Mouse (Mus musculus) fibroblast of lung, adult 2 months (primary cell): ENCODE measurements around the gene Ntsr2.

Experiments used
- DNase-seq: peaks from one replicate; pipeline ENCODE4 v3.0.0-alpha.2; 2011; ENCODE audit warnings: low read depth

The Ntsr2 gene

GRCm38 (mm10) chr12:16653332-16654093, at the start of gene Ntsr2:
Gene Ntsr2 (plus strand): TSS chr12:16653382.
- no peak for DNase-seq

DNA sequence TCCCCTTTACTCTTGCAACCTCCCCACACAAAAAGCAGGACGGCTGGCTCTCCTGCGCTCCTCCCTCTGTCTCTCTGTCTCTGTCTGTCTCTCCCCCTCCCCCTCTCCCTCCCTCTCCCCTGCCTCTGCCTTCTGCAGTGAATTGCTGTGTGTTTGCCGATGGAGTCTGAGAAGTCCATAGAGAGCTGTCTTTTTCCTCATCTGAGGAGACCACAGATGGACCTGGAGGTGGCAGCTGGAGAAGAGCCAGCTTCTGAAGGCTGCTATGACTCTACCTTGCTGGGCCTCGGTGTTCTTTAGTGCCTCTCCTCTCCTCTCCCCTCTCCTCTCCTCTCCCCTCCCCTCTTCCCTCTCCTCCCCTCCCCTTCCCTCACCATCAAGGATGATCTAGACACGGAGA, 47.6 kb upstream of the Ntsr2 start:
- DNase-seq: no peak

DNA sequence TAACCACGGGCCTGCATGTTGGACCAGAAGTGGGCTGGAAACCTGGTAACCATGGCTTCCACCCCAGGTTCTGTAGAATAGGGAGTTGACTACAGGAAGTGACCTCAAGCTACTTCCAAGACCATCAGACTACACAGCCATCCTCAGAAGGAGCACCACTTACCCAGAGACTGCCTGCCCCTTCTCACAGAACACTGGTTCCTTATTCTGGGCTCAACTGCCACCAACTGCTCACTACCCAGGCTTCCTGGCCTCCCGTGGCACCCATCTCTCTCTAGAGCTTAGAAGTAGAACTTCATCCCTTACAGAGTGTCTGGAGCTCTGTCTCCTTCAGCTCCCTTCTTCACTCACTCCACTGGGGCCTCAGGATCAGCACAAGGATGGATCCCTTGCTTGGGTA, 42.2 kb upstream of the Ntsr2 start, which contains the start of gene Lpin1:
Lpin1 (minus strand) TSS at position 31 of the 400 bp plus-strand sequence.
- DNase-seq: no peak

GRCm38 (mm10) chr12:16614556-16614955, 38.6 kb upstream of the Ntsr2 start:
- DNase-seq: no peak

DNA sequence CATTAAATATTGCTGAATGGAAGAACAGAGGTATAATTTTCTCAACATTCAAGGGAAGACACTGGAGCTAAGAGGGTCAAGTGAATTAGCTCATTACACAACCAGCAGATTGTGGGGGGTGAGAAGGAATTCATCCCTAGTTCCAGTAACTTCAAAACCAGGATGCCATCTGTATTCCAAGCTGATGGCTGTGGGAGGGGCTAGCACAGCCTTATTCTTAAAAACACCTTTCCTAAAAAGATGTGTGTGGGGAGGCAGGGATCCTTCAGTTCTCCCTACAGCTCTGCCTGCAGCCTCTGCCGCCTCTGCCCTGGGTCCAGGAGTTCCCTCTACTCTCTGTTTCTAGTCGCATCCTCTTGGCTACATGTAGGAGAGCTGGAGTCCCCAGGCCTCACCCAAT, 37.4 kb upstream of the Ntsr2 start:
- DNase-seq: no peak

DNA sequence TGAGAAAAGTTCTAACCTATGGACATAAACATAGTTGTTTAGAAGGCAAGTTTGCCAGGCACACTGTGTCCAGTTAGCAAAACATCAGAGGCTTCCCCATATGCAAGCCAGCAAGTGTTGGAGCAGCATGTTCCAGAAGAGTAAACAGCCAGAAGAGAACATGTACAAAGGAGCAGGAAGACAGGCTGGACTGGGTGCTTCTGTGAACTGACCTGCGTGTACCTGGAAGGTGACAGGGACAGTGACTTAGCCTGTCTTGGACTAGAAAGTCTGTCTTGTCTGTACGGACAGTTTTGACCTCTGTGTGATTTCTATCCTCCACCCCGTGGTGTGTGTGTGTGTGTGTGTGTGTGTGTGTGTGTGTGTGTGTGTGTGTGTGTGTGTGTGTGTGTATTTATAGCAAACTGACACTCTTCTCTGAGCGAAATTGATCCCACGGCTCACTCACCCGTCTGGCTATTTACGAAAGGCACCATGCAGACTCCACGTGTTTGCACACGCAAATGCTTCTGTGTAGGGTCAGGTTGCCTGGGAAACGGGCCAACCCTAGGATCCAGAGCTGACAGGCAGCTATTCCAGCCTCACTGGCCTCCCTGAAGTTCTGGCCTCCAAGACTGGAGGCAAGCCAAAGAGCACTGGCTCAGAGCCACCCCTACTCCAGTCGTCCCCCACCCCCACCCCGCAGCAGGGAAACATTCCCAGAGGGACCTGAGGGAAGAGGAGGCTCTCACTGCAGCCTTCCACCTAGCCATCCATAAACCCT, 34.5 kb upstream of the Ntsr2 start:
- peak; percentile 97 for DNase-seq

DNA sequence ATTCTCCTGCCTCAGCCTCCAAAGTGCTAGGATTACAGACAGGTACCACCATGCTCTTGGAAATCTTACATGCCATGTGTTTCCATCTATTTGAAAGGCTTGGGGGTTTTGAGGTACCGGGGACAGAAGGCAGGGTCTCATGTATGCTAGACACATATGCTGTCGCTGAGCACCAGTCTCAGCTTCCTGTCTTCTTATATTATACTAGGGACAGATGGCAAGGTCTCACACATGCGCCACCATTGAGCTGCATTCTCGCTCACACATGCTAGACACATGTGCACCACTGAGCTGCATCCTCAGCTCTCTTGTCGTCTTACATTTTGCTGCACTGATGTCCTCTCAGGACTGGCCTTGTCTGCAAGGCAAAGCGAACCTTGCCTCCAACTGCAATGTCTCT, 33.7 kb upstream of the Ntsr2 start:
- DNase-seq: no peak

DNA sequence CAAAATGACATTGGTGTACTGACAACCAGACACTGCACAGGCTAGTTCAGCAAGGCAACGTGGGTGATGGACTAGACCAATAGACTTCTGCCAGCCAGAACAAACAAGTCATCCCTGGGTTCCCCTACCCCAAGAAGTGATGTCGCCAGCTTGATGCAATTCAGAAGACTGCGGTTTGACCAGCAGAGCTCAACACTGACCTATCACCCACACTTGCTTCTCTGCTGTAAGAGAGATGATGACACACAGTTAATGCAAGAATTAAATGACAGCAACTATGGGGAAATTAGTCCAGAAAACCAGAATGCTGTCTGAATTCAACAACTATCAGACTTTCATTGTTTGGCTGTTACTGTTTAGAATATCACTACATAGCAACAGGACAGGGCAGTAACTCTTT, 33.0 kb upstream of the Ntsr2 start:
- DNase-seq: no peak

DNA sequence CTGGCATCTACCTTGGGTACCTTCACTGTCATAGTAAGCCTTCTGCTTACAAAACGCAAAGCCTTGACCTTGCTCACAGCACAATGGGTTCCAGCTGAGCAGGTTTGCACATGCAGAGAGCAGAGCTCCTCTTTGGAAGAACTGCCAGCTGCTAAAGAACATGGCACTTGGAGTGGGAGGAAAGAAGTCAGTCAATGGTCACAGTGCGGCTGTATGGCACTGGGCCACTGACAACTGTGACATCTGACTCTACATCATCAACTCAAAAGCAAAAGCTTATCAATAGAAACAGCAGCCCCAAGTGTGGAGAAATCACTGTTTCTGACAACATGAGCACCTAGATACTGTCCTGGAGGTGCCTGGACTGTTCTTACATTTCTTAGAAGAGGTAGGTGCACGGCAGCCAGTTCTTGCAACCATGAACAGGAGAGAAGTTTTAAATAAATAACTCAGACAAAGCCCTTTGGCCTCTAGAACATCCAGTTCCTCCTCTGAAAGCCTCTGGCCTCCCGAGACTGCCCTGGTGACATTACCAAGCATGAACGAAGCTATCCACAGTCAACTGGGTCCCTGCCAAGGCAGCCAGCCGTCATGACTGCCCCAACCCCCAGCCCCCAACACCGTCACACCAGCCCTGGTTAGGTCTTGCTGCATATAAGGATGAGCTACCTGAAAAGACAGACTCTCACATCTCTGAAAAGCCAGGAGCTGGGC, 22.9 kb upstream of the Ntsr2 start:
- no peak for DNase-seq

DNA sequence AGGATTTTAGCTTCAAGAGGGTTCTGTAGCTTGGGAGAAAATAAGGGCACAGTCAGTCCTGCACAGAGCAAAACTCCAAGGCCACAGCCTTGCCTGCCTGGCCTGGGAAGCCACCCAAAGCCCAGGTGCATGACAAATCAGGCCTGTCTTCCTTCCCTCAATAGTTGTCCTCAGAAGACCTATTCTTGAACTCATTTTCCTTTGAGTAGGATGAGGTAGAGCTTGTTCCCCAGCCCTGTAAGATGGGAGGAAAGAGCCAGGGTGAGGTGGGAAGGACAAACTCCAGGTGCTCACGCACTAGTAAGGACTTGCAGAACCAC, 22.4 kb upstream of the Ntsr2 start:
- no peak for DNase-seq

- DNase-seq: no peak
Observed at GRCm38 (mm10) chr12:16631423-16631822, 21.8 kb upstream of the Ntsr2 start.

GRCm38 (mm10) chr12:16633235-16633634, 19.9 kb upstream of the Ntsr2 start:
- no peak for DNase-seq

DNA sequence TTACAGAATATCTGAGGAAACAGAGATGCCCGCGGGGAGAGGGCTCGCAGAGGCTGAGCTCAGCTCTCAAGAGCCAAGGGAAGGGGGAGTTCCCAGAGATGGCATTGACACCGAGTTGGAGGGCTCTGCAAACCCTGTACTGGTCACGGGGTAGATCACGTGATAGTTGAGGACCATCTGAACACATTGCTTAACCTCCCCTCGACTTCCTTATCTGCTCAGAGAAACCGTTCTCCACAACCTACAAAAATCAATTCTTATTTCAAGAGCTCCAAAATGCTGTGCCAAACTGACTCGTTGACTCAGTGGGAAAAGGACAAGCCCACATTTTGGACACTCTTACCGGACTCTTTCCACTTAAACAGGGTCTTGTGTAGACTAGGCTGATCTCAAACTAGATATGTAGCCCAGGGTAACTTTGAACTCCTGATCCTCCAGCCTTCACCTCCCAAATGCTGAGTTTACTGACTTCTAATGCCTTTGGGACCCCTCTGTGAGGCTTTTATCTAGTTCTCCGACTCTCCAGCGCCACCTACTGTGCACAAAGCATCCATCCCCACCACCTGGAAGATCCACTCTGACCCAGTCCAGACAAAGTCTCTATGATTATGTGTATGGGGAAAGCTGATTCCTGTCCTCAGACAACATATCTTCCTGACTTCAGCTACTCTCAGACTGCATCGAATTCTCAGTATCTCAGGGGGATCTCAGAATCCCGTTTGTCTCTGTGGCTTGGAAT, 18.9 kb upstream of the Ntsr2 start:
- DNase-seq: no peak

- no peak for DNase-seq
Observed at GRCm38 (mm10) chr12:16635816-16636215, 17.4 kb upstream of the Ntsr2 start.

GRCm38 (mm10) chr12:16639078-16639771, 14.0 kb upstream of the Ntsr2 start:
- DNase-seq: no peak

GRCm38 (mm10) chr12:16640075-16640474, 13.1 kb upstream of the Ntsr2 start:
- no peak for DNase-seq

- no peak for DNase-seq
Observed at GRCm38 (mm10) chr12:16642000-16642399, 11.2 kb upstream of the Ntsr2 start.

GRCm38 (mm10) chr12:16643508-16644345, 9.5 kb upstream of the Ntsr2 start:
- DNase-seq: peak; percentile 76

DNA sequence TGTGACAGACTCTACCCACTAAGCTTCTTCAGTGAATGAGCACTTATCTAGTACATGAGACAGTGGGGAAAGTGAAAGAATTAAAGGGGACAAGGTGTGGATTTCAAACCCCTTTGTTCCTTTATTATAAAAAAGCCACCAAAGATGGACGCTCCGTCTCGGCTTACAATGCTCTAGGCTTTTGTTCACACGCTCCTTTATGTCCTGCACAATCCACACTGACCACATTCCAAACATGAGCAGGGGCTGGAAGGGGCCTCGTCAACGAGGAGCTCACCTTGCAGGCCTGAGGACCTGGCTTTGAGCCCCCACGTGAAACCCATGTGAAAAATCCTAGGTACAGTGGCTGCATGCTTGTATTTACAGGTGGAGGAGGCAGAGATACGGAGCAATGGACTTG, 8.5 kb upstream of the Ntsr2 start:
- DNase-seq: no peak

- DNase-seq: no peak
Observed at GRCm38 (mm10) chr12:16646780-16647409, 6.3 kb upstream of the Ntsr2 start.
